Mouse (Mus musculus) forebrain, embryonic 10.5 days (tissue): ENCODE results near the gene Tle1. TPM values are rescaled to one million over a fixed set of nuclear protein-coding genes. Genes with fewer than 3 reads are reported as not detected.

ENCODE experiments used
- DNase-seq: peaks from one replicate; pipeline ENCODE4 v3.0.0-alpha.2; 2017; ENCODE audit warnings: low spot score; ENCODE audit errors: extremely low spot score
- H3K27ac ChIP-seq: fragments of 300-500 bp; sonication (generic); 2 replicates; pipeline ENCODE4 v1.5.1; 2016; ENCODE audit warnings: mild to moderate bottlenecking
- H3K27me3 ChIP-seq: fragments of 300-500 bp; sonication (generic); 2 replicates; pipeline ENCODE4 v1.6.1; 2016; ENCODE audit warnings: mild to moderate bottlenecking; ENCODE audit not compliant: poor library complexity, severe bottlenecking
- H3K36me3 ChIP-seq: fragments of 300-500 bp; sonication (generic); replicated peaks from 2 replicates; pipeline ENCODE4 v1.6.1; 2016; ENCODE audit warnings: mild to moderate bottlenecking, moderate library complexity
- H3K4me1 ChIP-seq: fragments of 300-500 bp; sonication (generic); 2 replicates; pipeline ENCODE4 v1.6.1; 2016
- H3K4me3 ChIP-seq: fragments of 300-500 bp; sonication (generic); 2 replicates; pipeline ENCODE4 v1.5.1; 2016; ENCODE audit warnings: mild to moderate bottlenecking, moderate library complexity
- H3K9me3 ChIP-seq: fragments of 300-500 bp; sonication (generic); 2 replicates; pipeline ENCODE4 v1.6.1; 2016; ENCODE audit warnings: mild to moderate bottlenecking, moderate library complexity
- WGBS: fragments of 180-500 bp; shearing (Covaris S2); methylation state at CpG from one replicate; pipeline ENCODE4 v1.1.7; 2016; 5-methylcytosine and 5-hydroxymethylcytosine counted together
- polyA plus RNA-seq: library from polyadenylated mRNA; unstranded; fragments of >200 nt; fragmentation: Nextera tagmentation; extraction: Ambion mirVana; gene quantifications from 2 replicates; pipeline ENCODE4 v1.2.1, GENCODE M21; 2016

The Tle1 gene
- polyA plus RNA-seq, 1 experiment from 2014 or later: 39.8 TPM

GRCm38 (mm10) chr4:72146003-72146402 lies 54.7 kb downstream of the Tle1 start:
- no peak overlapping the region for H3K4me3 ChIP-seq
- DNase-seq: peak; percentile 25
- WGBS: 9% methylated on average over 2 of the region's 2 CpGs
- no peaks in the 10 kb centered on the region for H3K9me3 ChIP-seq
- H3K4me1 ChIP-seq: peaks cover 61% of the 10 kb centered on the region
- H3K36me3 ChIP-seq: peaks cover 61% of the 10 kb centered on the region
- H3K27me3 ChIP-seq: peaks cover under 1% of the 10 kb centered on the region; the same call in 1 of the 2 replicates
- peak overlapping the region; percentile 77 for H3K27ac ChIP-seq

GRCm38 (mm10) chr4:72144541-72144940 lies 56.2 kb downstream of the Tle1 start:
- peaks cover 52% of the 10 kb centered on the region for H3K4me1 ChIP-seq
- no peaks in the 10 kb centered on the region for H3K9me3 ChIP-seq
- peaks cover 71% of the 10 kb centered on the region for H3K36me3 ChIP-seq
- H3K4me3 ChIP-seq: no peak overlapping the region
- DNase-seq: no peak
- 84% methylated on average over 2 of the region's 2 CpGs for WGBS
- H3K27ac ChIP-seq: no peak overlapping the region
- H3K27me3 ChIP-seq: no peaks in the 10 kb centered on the region; the same call in 1 of the 2 replicates

GRCm38 (mm10) chr4:72140706-72141105 lies 60.0 kb downstream of the Tle1 start:
- H3K27ac ChIP-seq: no peak overlapping the region
- H3K9me3 ChIP-seq: no peaks in the 10 kb centered on the region
- WGBS: 81% methylated on average over 3 of the region's 3 CpGs
- H3K27me3 ChIP-seq: no peaks in the 10 kb centered on the region
- DNase-seq: no peak
- H3K36me3 ChIP-seq: peaks cover 97% of the 10 kb centered on the region
- no peak overlapping the region for H3K4me3 ChIP-seq
- peaks cover 15% of the 10 kb centered on the region for H3K4me1 ChIP-seq

- Histone ChIP-seq H3K36me3 (peaks cover 98% of the 10 kb centered on the region), H3K27ac (no peak overlapping the region), H3K27me3 (no peaks in the 10 kb centered on the region), H3K9me3 (no peaks in the 10 kb centered on the region), H3K4me3 (no peak overlapping the region), H3K4me1 (peaks cover 7% of the 10 kb centered on the region; the same call in 1 of the 2 replicates)
- no peak for DNase-seq
- WGBS: 92% methylated on average over 11 of the region's 11 CpGs
Observed at GRCm38 (mm10) chr4:72139475-72140120, 61.1 kb downstream of the Tle1 start.

GRCm38 (mm10) chr4:72138264-72139080 lies 62.2 kb downstream of the Tle1 start:
- Histone ChIP-seq H3K27me3 (no peaks in the 10 kb centered on the region), H3K36me3 (peaks cover 100% of the 10 kb centered on the region), H3K9me3 (no peaks in the 10 kb centered on the region), H3K4me1 (peaks cover 3% of the 10 kb centered on the region; the same call in 1 of the 2 replicates), H3K27ac (no peak overlapping the region), H3K4me3 (no peak overlapping the region)
- 96% methylated on average over 11 of the region's 11 CpGs for WGBS
- DNase-seq: no peak

GRCm38 (mm10) chr4:72132646-72133045 lies 68.1 kb downstream of the Tle1 start:
- H3K4me1 ChIP-seq: peaks cover 3% of the 10 kb centered on the region; the same call in 1 of the 2 replicates
- H3K27me3 ChIP-seq: no peaks in the 10 kb centered on the region
- H3K36me3 ChIP-seq: peaks cover 100% of the 10 kb centered on the region
- H3K4me3 ChIP-seq: no peak overlapping the region
- no peaks in the 10 kb centered on the region for H3K9me3 ChIP-seq
- 88% methylated on average over 3 of the region's 3 CpGs for WGBS
- H3K27ac ChIP-seq: no peak overlapping the region
- DNase-seq: no peak

GRCm38 (mm10) chr4:72127596-72127995 lies 73.1 kb downstream of the Tle1 start:
- Histone ChIP-seq H3K4me3 (no peak overlapping the region), H3K27me3 (no peaks in the 10 kb centered on the region), H3K27ac (no peak overlapping the region), H3K9me3 (no peaks in the 10 kb centered on the region), H3K4me1 (peaks cover 3% of the 10 kb centered on the region; the same call in 1 of the 2 replicates), H3K36me3 (peaks cover 98% of the 10 kb centered on the region)
- WGBS: 79% methylated on average over 2 of the region's 2 CpGs
- no peak for DNase-seq

GRCm38 (mm10) chr4:72124790-72125189 lies 75.9 kb downstream of the Tle1 start:
- Histone ChIP-seq H3K4me3 (no peak overlapping the region), H3K27ac (no peak overlapping the region), H3K9me3 (no peaks in the 10 kb centered on the region), H3K27me3 (no peaks in the 10 kb centered on the region), H3K4me1 (peaks cover 3% of the 10 kb centered on the region; the same call in 1 of the 2 replicates), H3K36me3 (peaks cover 98% of the 10 kb centered on the region)
- DNase-seq: no peak
- WGBS: 92% methylated on average over 5 of the region's 5 CpGs

GRCm38 (mm10) chr4:72122837-72123236 lies 77.9 kb downstream of the Tle1 start:
- no peak for DNase-seq
- Histone ChIP-seq H3K36me3 (peaks cover 97% of the 10 kb centered on the region), H3K4me1 (peaks cover 3% of the 10 kb centered on the region; the same call in 1 of the 2 replicates), H3K4me3 (no peak overlapping the region), H3K27ac (no peak overlapping the region), H3K9me3 (no peaks in the 10 kb centered on the region), H3K27me3 (no peaks in the 10 kb centered on the region)
- WGBS: 27% methylated on average over 1 of the region's 1 CpGs

- peaks cover 97% of the 10 kb centered on the region for H3K36me3 ChIP-seq
- 73% methylated on average over 2 of the region's 2 CpGs for WGBS
Observed at GRCm38 (mm10) chr4:72122343-72122742, 78.4 kb downstream of the Tle1 start.

GRCm38 (mm10) chr4:72120050-72120449 lies 80.7 kb downstream of the Tle1 start:
- WGBS: 93% methylated on average over 6 of the region's 6 CpGs
- DNase-seq: no peak
- peaks cover 3% of the 10 kb centered on the region; the same call in 1 of the 2 replicates for H3K4me1 ChIP-seq
- H3K27me3 ChIP-seq: no peaks in the 10 kb centered on the region
- H3K4me3 ChIP-seq: no peak overlapping the region
- no peaks in the 10 kb centered on the region for H3K9me3 ChIP-seq
- no peak overlapping the region for H3K27ac ChIP-seq
- peaks cover 99% of the 10 kb centered on the region for H3K36me3 ChIP-seq

More at GRCm38 (mm10) chr4:72122343-72122742, 78.4 kb downstream of the Tle1 start:
- no peak for DNase-seq
- H3K9me3 ChIP-seq: no peaks in the 10 kb centered on the region
- no peak overlapping the region for H3K27ac ChIP-seq
- no peak overlapping the region for H3K4me3 ChIP-seq
- no peaks in the 10 kb centered on the region for H3K27me3 ChIP-seq
- peaks cover 3% of the 10 kb centered on the region; the same call in 1 of the 2 replicates for H3K4me1 ChIP-seq

GRCm38 (mm10) chr4:72105702-72106101 lies 95.0 kb downstream of the Tle1 start:
- DNase-seq: no peak
- H3K27me3 ChIP-seq: no peaks in the 10 kb centered on the region
- H3K36me3 ChIP-seq: peaks cover 86% of the 10 kb centered on the region
- no peak overlapping the region for H3K27ac ChIP-seq
- peaks cover 13% of the 10 kb centered on the region; the same call in 1 of the 2 replicates for H3K9me3 ChIP-seq
- H3K4me1 ChIP-seq: no peaks in the 10 kb centered on the region
- H3K4me3 ChIP-seq: no peak overlapping the region

- Histone ChIP-seq H3K4me1 (no peaks in the 10 kb centered on the region), H3K27ac (no peak overlapping the region), H3K4me3 (no peak overlapping the region), H3K9me3 (peaks cover 16% of the 10 kb centered on the region; the same call in 1 of the 2 replicates), H3K27me3 (no peaks in the 10 kb centered on the region), H3K36me3 (peaks cover 71% of the 10 kb centered on the region)
- no peak for DNase-seq
Observed at GRCm38 (mm10) chr4:72104186-72104585, 96.5 kb downstream of the Tle1 start.
